Mouse (Mus musculus): ENCODE results near the gene Irf4. TPM values are rescaled to one million over a fixed set of nuclear protein-coding genes. Genes with fewer than 3 reads are reported as not detected.

Irf4 gene
- polyA plus RNA-seq, 1 experiment from 2014 or later = not detected

GRCm38 (mm10) chr13:30787556-30787955, 38.5 kb downstream of the Irf4 start:
- H3K9ac ChIP-seq (replicated peaks; ENCODE audit: low read length) = no peak overlapping the region
- H3K4me1 ChIP-seq (ENCODE audit: control insufficient read depth, insufficient read depth, low read length) = no peaks in the 10 kb centered on the region
- no peaks in the 10 kb centered on the region for H3K27me3 ChIP-seq (ENCODE audit: control insufficient read depth, insufficient read depth, low read length)
- no peak for DNase-seq (ENCODE audit: low spot score)
- WGBS = 82% methylated on average over 2 of the region's 2 CpGs
- H3K27ac ChIP-seq (replicated peaks; ENCODE audit: low read depth, low read length) = no peak overlapping the region
- H3K9me3 ChIP-seq (replicated peaks; ENCODE audit: control insufficient read depth, low read length) = no peaks in the 10 kb centered on the region
- no peaks in the 10 kb centered on the region for H3K36me3 ChIP-seq (replicated peaks; ENCODE audit: control insufficient read depth, insufficient read depth, low read depth, low read length)
- H3K4me2 ChIP-seq (ENCODE audit: low read depth, low read length) = no peak overlapping the region
- no peak for ATAC-seq (replicated peaks; ENCODE audit: insufficient number of reproducible peaks, low FRiP score, low TSS enrichment, low read depth)
- no peak overlapping the region for H3K4me3 ChIP-seq (ENCODE audit: low read depth, low read length)

DNA sequence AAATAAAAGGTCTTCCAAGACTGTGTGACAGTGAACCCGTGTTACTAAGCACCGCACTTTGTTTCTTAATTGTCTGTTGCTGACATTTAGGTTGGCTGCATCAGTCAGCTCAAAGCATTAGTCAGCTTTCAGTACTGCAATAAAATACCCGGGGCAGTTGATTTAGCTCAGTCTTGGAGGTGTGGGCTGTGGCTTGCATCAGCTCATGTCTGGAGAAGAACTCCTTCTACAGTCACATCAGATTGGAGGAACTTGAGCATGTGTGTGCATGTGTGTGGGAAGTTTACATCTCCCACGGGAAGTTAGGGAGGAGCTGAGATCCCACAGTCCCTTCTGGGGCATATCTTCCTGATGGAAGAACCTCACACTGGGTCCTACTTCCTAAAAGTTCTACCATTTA, 38.9 kb downstream of the Irf4 start:
- no peaks in the 10 kb centered on the region for H3K36me3 ChIP-seq (replicated peaks; ENCODE audit: control insufficient read depth, insufficient read depth, low read depth, low read length)
- H3K4me3 ChIP-seq (ENCODE audit: low read depth, low read length) = no peak overlapping the region
- H3K9me3 ChIP-seq (replicated peaks; ENCODE audit: control insufficient read depth, low read length) = no peaks in the 10 kb centered on the region
- no peak overlapping the region for H3K9ac ChIP-seq (replicated peaks; ENCODE audit: low read length)
- 84% methylated on average over 4 of the region's 4 CpGs for WGBS
- ATAC-seq (replicated peaks; ENCODE audit: insufficient number of reproducible peaks, low FRiP score, low TSS enrichment, low read depth) = no peak
- H3K4me2 ChIP-seq (ENCODE audit: low read depth, low read length) = no peak overlapping the region
- no peaks in the 10 kb centered on the region for H3K27me3 ChIP-seq (ENCODE audit: control insufficient read depth, insufficient read depth, low read length)
- H3K4me1 ChIP-seq (ENCODE audit: control insufficient read depth, insufficient read depth, low read length) = no peaks in the 10 kb centered on the region
- no peak for DNase-seq (ENCODE audit: low spot score)
- H3K27ac ChIP-seq (replicated peaks; ENCODE audit: low read depth, low read length) = no peak overlapping the region

DNA sequence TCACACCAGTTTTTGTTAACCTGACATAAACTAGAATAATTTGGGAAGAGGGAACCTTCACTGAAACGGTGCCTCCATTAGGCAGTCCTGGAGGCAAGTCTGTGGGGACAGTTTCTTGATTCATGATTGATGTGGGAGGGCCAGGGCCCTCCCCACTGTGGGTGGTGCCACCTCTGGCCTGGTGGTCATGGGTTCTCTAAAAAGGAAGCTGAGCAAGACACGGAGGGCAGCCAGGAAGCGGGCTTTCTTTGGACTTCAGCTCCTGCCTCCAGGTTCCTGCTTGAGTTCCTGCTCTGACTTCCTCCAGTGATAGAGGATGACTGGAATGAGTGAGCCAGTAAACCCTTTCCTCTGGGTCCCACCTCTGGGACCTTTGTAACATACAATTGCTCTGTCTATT, 39.4 kb downstream of the Irf4 start:
- no peak for ATAC-seq (replicated peaks; ENCODE audit: insufficient number of reproducible peaks, low FRiP score, low TSS enrichment, low read depth)
- Histone ChIP-seq H3K27ac (replicated peaks; ENCODE audit: low read depth, low read length) (no peak overlapping the region), H3K27me3 (ENCODE audit: control insufficient read depth, insufficient read depth, low read length) (no peaks in the 10 kb centered on the region), H3K9me3 (replicated peaks; ENCODE audit: control insufficient read depth, low read length) (no peaks in the 10 kb centered on the region), H3K4me1 (ENCODE audit: control insufficient read depth, insufficient read depth, low read length) (no peaks in the 10 kb centered on the region), H3K36me3 (replicated peaks; ENCODE audit: control insufficient read depth, insufficient read depth, low read depth, low read length) (no peaks in the 10 kb centered on the region), H3K4me3 (ENCODE audit: low read depth, low read length) (no peak overlapping the region), H3K9ac (replicated peaks; ENCODE audit: low read length) (no peak overlapping the region), H3K4me2 (ENCODE audit: low read depth, low read length) (no peak overlapping the region)
- WGBS = 85% methylated on average over 3 of the region's 3 CpGs
- DNase-seq (ENCODE audit: low spot score) = no peak

DNA sequence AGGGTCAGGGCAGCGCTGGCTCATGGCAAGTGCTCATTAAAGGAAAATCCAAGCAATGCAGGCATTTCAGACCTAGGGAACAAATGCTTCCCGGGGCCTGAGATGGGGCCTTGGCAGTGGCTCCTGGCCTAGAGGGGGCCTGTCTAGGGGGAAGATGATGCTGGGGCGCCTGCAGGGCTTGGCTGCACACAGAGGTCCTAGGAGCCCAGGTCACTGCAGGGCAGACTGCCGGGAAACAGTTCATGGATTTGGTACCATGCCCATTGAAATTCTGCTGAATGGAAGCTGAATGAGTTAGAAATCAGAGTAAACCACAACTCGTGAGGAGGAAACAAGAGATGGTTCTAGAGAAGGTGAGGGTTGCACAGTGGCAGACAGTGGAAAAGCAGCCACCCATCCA, 41.0 kb downstream of the Irf4 start:
- no peak overlapping the region for H3K9ac ChIP-seq (replicated peaks; ENCODE audit: low read length)
- no peak overlapping the region for H3K27ac ChIP-seq (replicated peaks; ENCODE audit: low read depth, low read length)
- ATAC-seq (replicated peaks; ENCODE audit: insufficient number of reproducible peaks, low FRiP score, low TSS enrichment, low read depth) (no peak), DNase-seq (ENCODE audit: low spot score) (no peak)
- H3K9me3 ChIP-seq (replicated peaks; ENCODE audit: control insufficient read depth, low read length) = no peaks in the 10 kb centered on the region
- H3K36me3 ChIP-seq (replicated peaks; ENCODE audit: control insufficient read depth, insufficient read depth, low read depth, low read length) = no peaks in the 10 kb centered on the region
- H3K27me3 ChIP-seq (ENCODE audit: control insufficient read depth, insufficient read depth, low read length) = no peaks in the 10 kb centered on the region
- WGBS = 74% methylated on average over 5 of the region's 5 CpGs
- H3K4me2 ChIP-seq (ENCODE audit: low read depth, low read length) = no peak overlapping the region
- no peak overlapping the region for H3K4me3 ChIP-seq (ENCODE audit: low read depth, low read length)
- H3K4me1 ChIP-seq (ENCODE audit: control insufficient read depth, insufficient read depth, low read length) = no peaks in the 10 kb centered on the region

- no peak for DNase-seq (ENCODE audit: low spot score)
- H3K4me1 ChIP-seq (ENCODE audit: control insufficient read depth, insufficient read depth, low read length) = no peaks in the 10 kb centered on the region
- no peak overlapping the region for H3K4me2 ChIP-seq (ENCODE audit: low read depth, low read length)
- no peak overlapping the region for H3K9ac ChIP-seq (replicated peaks; ENCODE audit: low read length)
- H3K27ac ChIP-seq (replicated peaks; ENCODE audit: low read depth, low read length) = no peak overlapping the region
- ATAC-seq (replicated peaks; ENCODE audit: insufficient number of reproducible peaks, low FRiP score, low TSS enrichment, low read depth) = no peak
- no peaks in the 10 kb centered on the region for H3K27me3 ChIP-seq (ENCODE audit: control insufficient read depth, insufficient read depth, low read length)
- WGBS = 85% methylated on average over 9 of the region's 9 CpGs
- no peak overlapping the region for H3K4me3 ChIP-seq (ENCODE audit: low read depth, low read length)
- no peaks in the 10 kb centered on the region for H3K9me3 ChIP-seq (replicated peaks; ENCODE audit: control insufficient read depth, low read length)
- no peaks in the 10 kb centered on the region for H3K36me3 ChIP-seq (replicated peaks; ENCODE audit: control insufficient read depth, insufficient read depth, low read depth, low read length)
These were observed 43.3 kb downstream of the Irf4 start for GRCm38 (mm10) chr13:30792308-30792707.

DNA sequence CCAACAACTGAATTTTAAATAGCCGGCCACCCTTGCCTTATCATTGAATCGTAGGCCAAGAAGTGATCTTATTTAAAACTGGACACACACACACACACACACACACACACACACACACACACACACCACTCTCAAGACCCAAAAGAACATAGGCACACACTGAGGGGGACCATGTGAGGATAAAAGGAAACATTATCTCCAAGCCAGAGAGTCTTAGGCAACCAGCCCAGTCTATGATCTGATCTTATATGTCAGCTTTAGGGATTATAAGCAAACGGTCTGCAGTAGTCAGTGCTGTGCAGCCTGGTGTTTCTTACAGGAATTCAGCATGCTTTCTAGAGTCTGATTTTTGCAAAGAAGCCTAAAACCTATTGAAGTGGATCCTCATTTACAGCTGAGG, 43.7 kb downstream of the Irf4 start:
- no peaks in the 10 kb centered on the region for H3K9me3 ChIP-seq (replicated peaks; ENCODE audit: control insufficient read depth, low read length)
- 77% methylated on average over 3 of the region's 3 CpGs for WGBS
- no peak overlapping the region for H3K4me3 ChIP-seq (ENCODE audit: low read depth, low read length)

DNA sequence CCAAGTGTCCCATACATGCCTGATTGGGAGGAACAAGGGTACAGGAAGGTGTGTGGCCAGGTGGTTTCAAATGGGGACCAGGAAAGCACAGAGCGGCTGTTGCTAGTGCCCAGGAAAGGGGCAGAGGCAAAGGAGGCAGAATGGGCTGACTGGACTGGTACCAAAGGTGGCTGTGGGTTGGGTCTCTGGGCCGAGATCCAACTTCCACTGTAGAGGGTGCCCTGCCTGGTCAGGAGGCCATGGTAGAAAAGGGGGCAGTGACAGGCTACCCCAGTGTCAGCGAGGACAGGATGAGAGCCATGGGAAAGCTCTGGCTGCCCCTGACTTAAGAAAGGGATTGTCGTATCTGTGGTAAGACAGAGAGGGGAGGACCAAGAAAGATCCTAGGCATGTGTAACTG, 44.2 kb downstream of the Irf4 start:
- H3K9me3 ChIP-seq (replicated peaks; ENCODE audit: control insufficient read depth, low read length) = no peaks in the 10 kb centered on the region
- ATAC-seq (replicated peaks; ENCODE audit: insufficient number of reproducible peaks, low FRiP score, low TSS enrichment, low read depth) = no peak
- no peak overlapping the region for H3K4me2 ChIP-seq (ENCODE audit: low read depth, low read length)
- H3K4me1 ChIP-seq (ENCODE audit: control insufficient read depth, insufficient read depth, low read length) = no peaks in the 10 kb centered on the region
- no peak overlapping the region for H3K9ac ChIP-seq (replicated peaks; ENCODE audit: low read length)
- 90% methylated on average over 4 of the region's 4 CpGs for WGBS
- H3K36me3 ChIP-seq (replicated peaks; ENCODE audit: control insufficient read depth, insufficient read depth, low read depth, low read length) = no peaks in the 10 kb centered on the region
- no peak overlapping the region for H3K4me3 ChIP-seq (ENCODE audit: low read depth, low read length)
- no peak overlapping the region for H3K27ac ChIP-seq (replicated peaks; ENCODE audit: low read depth, low read length)
- H3K27me3 ChIP-seq (ENCODE audit: control insufficient read depth, insufficient read depth, low read length) = no peaks in the 10 kb centered on the region
- DNase-seq (ENCODE audit: low spot score) = no peak

More for the DNA sequence above, 43.7 kb downstream of the Irf4 start:
- Histone ChIP-seq H3K4me1 (ENCODE audit: control insufficient read depth, insufficient read depth, low read length) (no peaks in the 10 kb centered on the region), H3K36me3 (replicated peaks; ENCODE audit: control insufficient read depth, insufficient read depth, low read depth, low read length) (no peaks in the 10 kb centered on the region), H3K27me3 (ENCODE audit: control insufficient read depth, insufficient read depth, low read length) (no peaks in the 10 kb centered on the region), H3K27ac (replicated peaks; ENCODE audit: low read depth, low read length) (no peak overlapping the region), H3K9ac (replicated peaks; ENCODE audit: low read length) (no peak overlapping the region), H3K4me2 (ENCODE audit: low read depth, low read length) (no peak overlapping the region)
- ATAC-seq (replicated peaks; ENCODE audit: insufficient number of reproducible peaks, low FRiP score, low TSS enrichment, low read depth) = no peak
- DNase-seq (ENCODE audit: low spot score) = no peak

GRCm38 (mm10) chr13:30793616-30794015, 44.6 kb downstream of the Irf4 start:
- Histone ChIP-seq H3K27me3 (ENCODE audit: control insufficient read depth, insufficient read depth, low read length) (no peaks in the 10 kb centered on the region), H3K27ac (replicated peaks; ENCODE audit: low read depth, low read length) (no peak overlapping the region), H3K4me1 (ENCODE audit: control insufficient read depth, insufficient read depth, low read length) (no peaks in the 10 kb centered on the region), H3K9me3 (replicated peaks; ENCODE audit: control insufficient read depth, low read length) (no peaks in the 10 kb centered on the region), H3K9ac (replicated peaks; ENCODE audit: low read length) (no peak overlapping the region), H3K4me3 (ENCODE audit: low read depth, low read length) (no peak overlapping the region), H3K36me3 (replicated peaks; ENCODE audit: control insufficient read depth, insufficient read depth, low read depth, low read length) (no peaks in the 10 kb centered on the region), H3K4me2 (ENCODE audit: low read depth, low read length) (no peak overlapping the region)
- no peak for ATAC-seq (replicated peaks; ENCODE audit: insufficient number of reproducible peaks, low FRiP score, low TSS enrichment, low read depth)
- no peak for DNase-seq (ENCODE audit: low spot score)
- 87% methylated on average over 5 of the region's 5 CpGs for WGBS

Data from embryonic facial prominence, embryonic 11.5 days (tissue).